Mouse (Mus musculus) heart, adult 2 months (tissue): ENCODE data around the gene Tas2r134. TPM values are rescaled to one million over a fixed set of nuclear protein-coding genes. Genes with fewer than 3 reads are reported as not detected.
A peak's percentile ranks its signal among the peaks of the same experiment; 100 is the strongest.

ENCODE experiments used
- DNase-seq, 2 experiments: peaks; one replicate each; pipeline ENCODE4 v3.0.0; 2021
- H3K27ac ChIP-seq: fragments of 200-600 bp; 2 replicates; pipeline ENCODE4 v1.8.1; 2022
- H3K27me3 ChIP-seq: fragments of 200-500 bp; 2 replicates; pipeline ENCODE4 v1.6.1; 2012; ENCODE audit warnings: mild to moderate bottlenecking, low read length, inconsistent platforms, mixed read lengths; ENCODE audit not compliant: control insufficient read depth, insufficient read depth
- H3K36me3 ChIP-seq: fragments of 200-500 bp; 2 replicates; pipeline ENCODE4 v1.6.1; 2012; ENCODE audit warnings: low read length, inconsistent platforms; ENCODE audit not compliant: control insufficient read depth, insufficient read depth
- H3K4me1 ChIP-seq: fragments of 200-500 bp; 2 replicates; pipeline ENCODE4 v1.6.1; 2011; ENCODE audit warnings: low read length; ENCODE audit not compliant: control insufficient read depth, insufficient read depth
- H3K4me3 ChIP-seq: fragments of 200-600 bp; 2 replicates; pipeline ENCODE4 v1.8.1; 2022
- H3K79me2 ChIP-seq: fragments of 200-500 bp; replicated peaks from 2 replicates; pipeline ENCODE4 v1.6.1; 2012; ENCODE audit warnings: mild to moderate bottlenecking, inconsistent platforms, low read length, moderate library complexity, mixed read lengths; ENCODE audit not compliant: control insufficient read depth, insufficient read depth
- H3K9ac ChIP-seq: fragments of 200-500 bp; 2 replicates; pipeline ENCODE4 v1.6.1; 2012; ENCODE audit warnings: low read depth, mild to moderate bottlenecking, control low read depth, inconsistent platforms, low read length, mixed read lengths
- CTCF ChIP-seq: fragments of 200-600 bp; IDR thresholded peaks from 2 replicates; pipeline ENCODE4 v1.8.1; 2022; ENCODE audit warnings: antibody characterized with exemption, mild to moderate bottlenecking, moderate library complexity
- EP300 ChIP-seq: fragments of 200-500 bp; IDR thresholded peaks from 2 replicates; pipeline ENCODE4 v1.6.1; 2011; ENCODE audit warnings: low read depth, low read length, control low read depth; ENCODE audit not compliant: insufficient read depth
- POLR2A ChIP-seq: fragments of 200-500 bp; IDR thresholded peaks from 2 replicates; pipeline ENCODE4 v1.6.1; 2011; ENCODE audit warnings: mild to moderate bottlenecking, low read depth, low read length, control low read depth; ENCODE audit not compliant: insufficient read depth
- WGBS: fragments of 180-500 bp; shearing (Covaris S2); methylation state at CpG from one replicate; pipeline ENCODE4 v1.1.7; 2018; 5-methylcytosine and 5-hydroxymethylcytosine counted together
- intact Hi-C: fragments of 180-260 bp; cut with DNase I; formaldehyde crosslinking; loops from one replicate; pipeline ENCODE4 v1.15.1; 2025
- long read RNA-seq: library from polyadenylated mRNA; stranded (forward); transcript quantifications from one replicate; pipeline ENCODE4 v2.0.0, GENCODE M21; 2021
- polyA plus RNA-seq: library from polyadenylated mRNA; depleted of rRNA; stranded (reverse); fragments of >200 nt; gene quantifications from 2 replicates; pipeline ENCODE4 v1.2.3, GENCODE M21; 2012; rRNA removed
- total RNA-seq, 2 experiments: library from RNA; stranded (reverse); gene quantifications; 2 replicates each; pipeline ENCODE4 v1.2.3; 2021

Tas2r134 gene
- total RNA-seq, result not detected
- polyA plus RNA-seq, result not detected in 2 replicates
- long read RNA-seq, result 0 reads

DNA sequence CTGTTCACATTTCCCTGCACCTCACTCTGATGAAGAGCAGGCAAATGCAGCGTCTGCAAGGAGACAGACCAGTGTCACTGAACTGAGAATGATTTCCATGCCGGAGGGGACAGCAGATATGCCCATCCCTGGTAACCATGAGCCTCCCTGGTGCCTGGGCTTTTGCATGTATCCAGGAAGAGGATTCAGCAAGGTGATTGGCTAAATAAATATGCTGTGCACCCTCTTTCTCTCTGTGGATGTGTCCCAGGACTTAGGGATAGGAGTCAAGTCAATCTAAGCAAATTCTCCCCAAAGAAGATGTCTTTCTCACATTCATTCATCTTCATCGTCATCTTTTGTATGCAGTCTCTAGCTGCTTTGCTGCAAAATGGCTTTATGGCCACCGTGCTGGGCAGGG is at the start of gene Tas2r134:
Gene Tas2r134, plus strand, starts transcription at position 301 of the 400 bp plus-strand sequence.
- Histone ChIP-seq H3K4me1 (no peaks in the 10 kb centered on the region), H3K79me2 (no peaks in the 10 kb centered on the region), H3K27me3 (no peaks in the 10 kb centered on the region), H3K9ac (no peak within 1 kb of the TSS), H3K27ac (no peak within 1 kb of the TSS), H3K4me3 (no peak within 1 kb of the TSS), H3K36me3 (no peaks in the 10 kb centered on the region)
- DNase-seq, result no peak
- WGBS, result 86% methylated on average over 4 of the region's 4 CpGs
- TF ChIP-seq POLR2A, result no peak
- intact Hi-C loops, result no loop called here

DNA sequence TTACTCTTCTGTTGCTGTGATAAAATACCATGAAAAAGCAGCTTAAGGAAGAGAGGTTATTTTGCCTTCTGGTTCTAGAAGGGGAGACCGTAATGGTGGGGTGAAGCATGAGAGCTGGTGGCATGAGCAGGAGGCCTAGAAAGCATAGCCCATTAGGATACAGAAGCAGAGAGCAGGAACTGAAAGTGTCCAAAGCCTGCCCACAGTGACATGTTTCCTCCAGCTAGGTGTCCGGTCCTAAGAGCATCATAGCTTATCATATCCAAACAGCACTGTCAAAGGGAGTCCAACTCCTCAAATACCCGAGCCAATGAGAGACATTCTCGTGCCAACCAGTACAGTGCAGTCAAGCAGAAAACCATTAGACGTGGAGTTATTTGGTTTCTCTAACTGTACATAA is 47.5 kb upstream of the Tas2r134 start:
- H3K27ac ChIP-seq, result no peak overlapping the region
- no peaks in the 10 kb centered on the region for H3K27me3 ChIP-seq
- H3K9ac ChIP-seq, result no peak overlapping the region
- DNase-seq, result no peak
- TF ChIP-seq POLR2A (no peak), EP300 (no peak), CTCF (no peak)
- H3K4me3 ChIP-seq, result no peak overlapping the region
- no peaks in the 10 kb centered on the region; the same call in 1 of the 2 replicates for H3K36me3 ChIP-seq
- WGBS, result 69% methylated on average over 5 of the region's 5 CpGs
- H3K4me1 ChIP-seq, result no peaks in the 10 kb centered on the region
- intact Hi-C loops, result no loop called here
- no peaks in the 10 kb centered on the region for H3K79me2 ChIP-seq

GRCm38 (mm10) chr2:51584050-51585046 is 43.0 kb upstream of the Tas2r134 start:
- H3K27me3 ChIP-seq, result no peaks in the 10 kb centered on the region
- H3K4me1 ChIP-seq, result no peaks in the 10 kb centered on the region
- TF ChIP-seq CTCF (no peak), POLR2A (no peak), EP300 (no peak)
- DNase-seq, result no peak
- H3K36me3 ChIP-seq, result no peaks in the 10 kb centered on the region
- no peak overlapping the region for H3K9ac ChIP-seq
- H3K27ac ChIP-seq, result no peak overlapping the region
- no peaks in the 10 kb centered on the region for H3K79me2 ChIP-seq
- no peak overlapping the region for H3K4me3 ChIP-seq
- intact Hi-C loops, result no loop called here
- WGBS, result 87% methylated on average over 9 of the region's 9 CpGs

- TF ChIP-seq CTCF (no peak), POLR2A (no peak), EP300 (no peak)
- 78% methylated on average over 4 of the region's 4 CpGs for WGBS
- no peaks in the 10 kb centered on the region for H3K27me3 ChIP-seq
- H3K36me3 ChIP-seq, result no peaks in the 10 kb centered on the region
- H3K27ac ChIP-seq, result no peak overlapping the region
- H3K4me1 ChIP-seq, result no peaks in the 10 kb centered on the region
- no peaks in the 10 kb centered on the region for H3K79me2 ChIP-seq
- intact Hi-C loops, result no loop called here
- DNase-seq, result no peak
- no peak overlapping the region for H3K9ac ChIP-seq
- H3K4me3 ChIP-seq, result no peak overlapping the region
These were observed 39.0 kb upstream of the Tas2r134 start for GRCm38 (mm10) chr2:51588336-51588735.

- H3K27me3 ChIP-seq, result no peaks in the 10 kb centered on the region
- TF ChIP-seq CTCF (peak; percentile 42), POLR2A (no peak)
- no peak for DNase-seq
- no peaks in the 10 kb centered on the region for H3K36me3 ChIP-seq
- no peak overlapping the region for H3K4me3 ChIP-seq
- no peaks in the 10 kb centered on the region for H3K79me2 ChIP-seq
- intact Hi-C loops, result no loop called here
- WGBS, result 74% methylated on average over 6 of the region's 6 CpGs
- H3K4me1 ChIP-seq, result no peaks in the 10 kb centered on the region
- H3K9ac ChIP-seq, result no peak overlapping the region
- no peak overlapping the region for H3K27ac ChIP-seq
These were observed 38.4 kb upstream of the Tas2r134 start for GRCm38 (mm10) chr2:51588895-51589294.

- Histone ChIP-seq H3K4me3 (no peak overlapping the region), H3K36me3 (no peaks in the 10 kb centered on the region), H3K79me2 (no peaks in the 10 kb centered on the region), H3K27me3 (no peaks in the 10 kb centered on the region), H3K9ac (no peak overlapping the region), H3K27ac (no peak overlapping the region), H3K4me1 (no peaks in the 10 kb centered on the region)
- TF ChIP-seq CTCF, result no peak
- TF ChIP-seq EP300, result no peak
- TF ChIP-seq POLR2A, result no peak
- no peak for DNase-seq
- WGBS, result 62% methylated on average over 1 of the region's 1 CpGs
- intact Hi-C loops, result no loop called here
These were observed 37.7 kb upstream of the Tas2r134 start for GRCm38 (mm10) chr2:51589627-51590026.
